Comparison of ENCODE assay signal across 27 mouse cellular contexts in the genomic region with DNA sequence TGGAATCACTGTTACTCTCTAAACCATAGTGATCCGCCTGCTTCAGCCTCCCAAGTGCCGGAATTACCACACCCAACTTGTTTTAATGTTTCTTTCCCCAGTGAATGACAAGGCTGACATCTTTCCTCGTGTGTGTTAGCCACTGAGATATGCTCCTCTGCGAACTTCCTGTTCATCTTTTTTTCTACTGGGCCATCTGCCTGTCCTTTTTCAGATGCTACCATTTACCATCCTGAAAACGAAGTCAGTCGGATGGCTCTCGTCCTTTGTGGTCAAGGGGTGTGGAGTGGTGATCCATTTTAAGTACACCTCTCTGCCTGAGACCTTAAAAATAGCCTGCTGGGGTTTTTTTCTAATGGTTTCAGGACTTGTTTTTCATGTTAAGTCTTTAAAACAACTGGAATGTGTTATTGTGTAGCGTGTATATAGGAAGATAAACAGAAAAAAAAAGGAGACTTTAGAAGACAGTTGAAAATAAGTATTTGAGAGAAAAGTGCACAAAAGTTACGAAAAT.
"Had no signal": no experiment of that assay in that cellular context is flagged by ENCODE, and none has a peak within 500 bp of the region (broad histone marks: within the 10 kb centered on the region; RNA-seq: fewer than 3 reads in every experiment).

No protein-coding gene starts in this region.

- H3K27ac ChIP-seq: embryonic facial prominence, embryonic 10.5 days; embryonic facial prominence, embryonic 12.5 days; embryonic facial prominence, embryonic 13.5 days; embryonic facial prominence, embryonic 15.5 days; forebrain, embryonic 10.5 days; forebrain, embryonic 13.5 days; forebrain, embryonic 15.5 days; gastrocnemius, adult 2 months; heart, adult 2 months had no signal

- H3K4me3 ChIP-seq: embryonic facial prominence, embryonic 10.5 days; embryonic facial prominence, embryonic 12.5 days; embryonic facial prominence, embryonic 13.5 days; embryonic facial prominence, embryonic 15.5 days; erythroblast, embryonic 14.5 days; forebrain, embryonic 10.5 days; forebrain, embryonic 13.5 days; forebrain, embryonic 15.5 days; gastrocnemius, adult 2 months; heart, adult 2 months had no signal

- ATAC-seq: forebrain, embryonic 13.5 days; forebrain, embryonic 14.5 days; forebrain, embryonic 15.5 days; forebrain, embryonic 16.5 days; forebrain, postnatal 0 days had no signal

- DNase-seq: cerebellum, adult 8-10 months; cerebellum, adult 9-10 months; cerebellum, adult 9-11 months; cerebellum, postnatal 10 days; cerebellum, postnatal 14 days; cerebellum, postnatal 25 days; cerebellum, postnatal 36 days; embryo, embryonic 11 days; forebrain, postnatal 0 days; gastrocnemius, adult 2 months; gastrocnemius, postnatal 10 days; gastrocnemius, postnatal 14 days; gastrocnemius, postnatal 25 days; gastrocnemius, postnatal 36 days; heart, adult 11 months; heart, adult 18-20 months; heart, adult 2 months had no signal

- H3K4me2 ChIP-seq: embryonic facial prominence, embryonic 12.5 days; embryonic facial prominence, embryonic 13.5 days; embryonic facial prominence, embryonic 15.5 days; forebrain, embryonic 13.5 days; forebrain, embryonic 15.5 days had no signal

- H3K27me3 ChIP-seq: forebrain, embryonic 13.5 days; forebrain, embryonic 15.5 days had no signal

- H3K9ac ChIP-seq: embryonic facial prominence, embryonic 12.5 days; embryonic facial prominence, embryonic 13.5 days; embryonic facial prominence, embryonic 15.5 days; forebrain, embryonic 13.5 days; forebrain, embryonic 15.5 days; forebrain, postnatal 0 days had no signal

- H3K9me3 ChIP-seq: embryonic facial prominence, embryonic 10.5 days; embryonic facial prominence, embryonic 12.5 days; embryonic facial prominence, embryonic 13.5 days; embryonic facial prominence, embryonic 15.5 days; forebrain, embryonic 10.5 days; forebrain, embryonic 13.5 days; forebrain, embryonic 15.5 days had no signal

- H3K36me3 ChIP-seq: forebrain, embryonic 15.5 days had no signal

- H3K4me1 ChIP-seq: forebrain, embryonic 13.5 days; forebrain, embryonic 15.5 days had no signal
